Mouse (Mus musculus): Measurements from ENCODE around the gene 1110032A03Rik. TPM values are rescaled to one million over a fixed set of nuclear protein-coding genes. Genes with fewer than 3 reads are reported as not detected.

Gene 1110032A03Rik
- polyA plus RNA-seq, 1 experiment from 2014 or later: 37.8 TPM

Other genes with a start within 250 kb of the 1110032A03Rik start
- gene Pts, start 246.8 kb downstream of the 1110032A03Rik start, polyA plus RNA-seq (2014; fragmentation: Nextera tagmentation; extraction: Ambion mirVana): 96.7 and 99.4 TPM in 2 replicates
- gene Il18, start 220.7 kb downstream of the 1110032A03Rik start, polyA plus RNA-seq (2014; fragmentation: Nextera tagmentation; extraction: Ambion mirVana): 7.9 and 9.1 TPM in 2 replicates
- 0.26 and 0.42 TPM in 2 replicates for gene Bco2, start 220.3 kb downstream of the 1110032A03Rik start, polyA plus RNA-seq (2014; fragmentation: Nextera tagmentation; extraction: Ambion mirVana)
- gene Tex12, start 214.2 kb downstream of the 1110032A03Rik start, polyA plus RNA-seq (2014; fragmentation: Nextera tagmentation; extraction: Ambion mirVana): not detected in 2 replicates
- 295 and 307 TPM in 2 replicates for gene Sdhd, start 171.7 kb downstream of the 1110032A03Rik start, polyA plus RNA-seq (2014; fragmentation: Nextera tagmentation; extraction: Ambion mirVana)
- 272 and 288 TPM in 2 replicates for gene Timm8b, start 171.6 kb downstream of the 1110032A03Rik start, polyA plus RNA-seq (2014; fragmentation: Nextera tagmentation; extraction: Ambion mirVana)
- gene Pih1d2, start 158.2 kb downstream of the 1110032A03Rik start, polyA plus RNA-seq (2014; fragmentation: Nextera tagmentation; extraction: Ambion mirVana): 4.7 and 5.4 TPM in 2 replicates
- gene Nkapd1, start 158.1 kb downstream of the 1110032A03Rik start, polyA plus RNA-seq (2014; fragmentation: Nextera tagmentation; extraction: Ambion mirVana): 26.2 and 29.5 TPM in 2 replicates
- gene Dlat, start 115.7 kb downstream of the 1110032A03Rik start, polyA plus RNA-seq (2014; fragmentation: Nextera tagmentation; extraction: Ambion mirVana): 47.9 and 51.5 TPM in 2 replicates
- gene Dixdc1, start 36.0 kb downstream of the 1110032A03Rik start, polyA plus RNA-seq (2014; fragmentation: Nextera tagmentation; extraction: Ambion mirVana): 11.4 and 12.7 TPM in 2 replicates
- gene 2310030G06Rik, start 29.0 kb downstream of the 1110032A03Rik start, polyA plus RNA-seq (2014; fragmentation: Nextera tagmentation; extraction: Ambion mirVana): 12.3 and 13.0 TPM in 2 replicates
- gene Cryab, start 24.2 kb downstream of the 1110032A03Rik start, polyA plus RNA-seq (2014; fragmentation: Nextera tagmentation; extraction: Ambion mirVana): 43.7 and 47.9 TPM in 2 replicates
- gene Hspb2, start 23.2 kb downstream of the 1110032A03Rik start, polyA plus RNA-seq (2014; fragmentation: Nextera tagmentation; extraction: Ambion mirVana): 1.5 and 3.2 TPM in 2 replicates
- gene Fdxacb1, start 7.3 kb downstream of the 1110032A03Rik start, polyA plus RNA-seq (2014; fragmentation: Nextera tagmentation; extraction: Ambion mirVana): 13.7 and 14.0 TPM in 2 replicates
- gene Alg9, start 501 bp downstream of the 1110032A03Rik start, polyA plus RNA-seq (2014; fragmentation: Nextera tagmentation; extraction: Ambion mirVana): 38.9 and 46.1 TPM in 2 replicates
- 73.1 and 77.7 TPM in 2 replicates for gene Ppp2r1b, start 69.8 kb upstream of the 1110032A03Rik start, polyA plus RNA-seq (2014; fragmentation: Nextera tagmentation; extraction: Ambion mirVana)
- gene Sik2, start 233.6 kb upstream of the 1110032A03Rik start, polyA plus RNA-seq (2014; fragmentation: Nextera tagmentation; extraction: Ambion mirVana): 24.2 and 27.2 TPM in 2 replicates